Mouse (Mus musculus): ENCODE data around the gene Itga8. TPM values are rescaled to one million over a fixed set of nuclear protein-coding genes. Genes with fewer than 3 reads are reported as not detected.

Gene Itga8
- not detected in 2 replicates for polyA plus RNA-seq (2012; ENCODE audit: insufficient read depth, low replicate concordance)

- Histone ChIP-seq H3K4me1 (peaks cover 10% of the 10 kb centered on the region), H3K4me3 (replicated peaks) (peak within 1 kb of the TSS; percentile 90), H3K9me3 (no peaks in the 10 kb centered on the region), H3K27me3 (replicated peaks) (peaks cover 57% of the 10 kb centered on the region), H3K36me3 (replicated peaks; ENCODE audit: low read length) (no peaks in the 10 kb centered on the region)
- TF ChIP-seq GATA1 (IDR thresholded peaks at IDR 0.05; ENCODE audit: borderline replicate concordance, low read length) (no peak), FLI1 (IDR thresholded peaks at IDR 0.05; ENCODE audit: low read length) (no peak)
These were observed at the start of gene Itga8 for GRCm38 (mm10) chr2:12301431-12302170. Gene Itga8 (minus strand): TSS chr2:12301922.

GRCm38 (mm10) chr2:12348914-12349313, 47.2 kb upstream of the Itga8 start:
- no peak for TF ChIP-seq GATA1 (IDR thresholded peaks at IDR 0.05; ENCODE audit: borderline replicate concordance, low read length)
- TF ChIP-seq FLI1 (IDR thresholded peaks at IDR 0.05; ENCODE audit: low read length) = no peak
- H3K27me3 ChIP-seq (replicated peaks) = no peaks in the 10 kb centered on the region
- H3K4me3 ChIP-seq (replicated peaks) = no peak overlapping the region
- peaks cover 72% of the 10 kb centered on the region for H3K36me3 ChIP-seq (replicated peaks; ENCODE audit: low read length)
- peaks cover 14% of the 10 kb centered on the region for H3K4me1 ChIP-seq
- H3K9me3 ChIP-seq = no peaks in the 10 kb centered on the region

- H3K36me3 ChIP-seq (replicated peaks; ENCODE audit: low read length) = no peaks in the 10 kb centered on the region
- no peak overlapping the region for H3K4me3 ChIP-seq (replicated peaks)
- TF ChIP-seq GATA1 (IDR thresholded peaks at IDR 0.05; ENCODE audit: borderline replicate concordance, low read length) = no peak
- no peak for TF ChIP-seq FLI1 (IDR thresholded peaks at IDR 0.05; ENCODE audit: low read length)
- H3K27me3 ChIP-seq (replicated peaks) = peaks cover 4% of the 10 kb centered on the region
- peaks cover 11% of the 10 kb centered on the region for H3K4me1 ChIP-seq
- H3K9me3 ChIP-seq = peaks cover 4% of the 10 kb centered on the region; the same call in 1 of the 2 replicates
These were observed 30.2 kb upstream of the Itga8 start for GRCm38 (mm10) chr2:12331962-12332361.

- no peaks in the 10 kb centered on the region for H3K36me3 ChIP-seq (replicated peaks; ENCODE audit: low read length)
- H3K4me3 ChIP-seq (replicated peaks) = no peak overlapping the region
- peaks cover 18% of the 10 kb centered on the region for H3K4me1 ChIP-seq
- H3K27me3 ChIP-seq (replicated peaks) = peaks cover 7% of the 10 kb centered on the region
- TF ChIP-seq FLI1 (IDR thresholded peaks at IDR 0.05; ENCODE audit: low read length) (no peak), GATA1 (IDR thresholded peaks at IDR 0.05; ENCODE audit: borderline replicate concordance, low read length) (no peak)
- H3K9me3 ChIP-seq = no peaks in the 10 kb centered on the region
These were observed 27.9 kb upstream of the Itga8 start for GRCm38 (mm10) chr2:12329620-12330019.

- TF ChIP-seq FLI1 (IDR thresholded peaks at IDR 0.05; ENCODE audit: low read length) (no peak), GATA1 (IDR thresholded peaks at IDR 0.05; ENCODE audit: borderline replicate concordance, low read length) (no peak)
- Histone ChIP-seq H3K9me3 (no peaks in the 10 kb centered on the region), H3K4me3 (replicated peaks) (no peak overlapping the region), H3K36me3 (replicated peaks; ENCODE audit: low read length) (no peaks in the 10 kb centered on the region), H3K27me3 (replicated peaks) (peaks cover 7% of the 10 kb centered on the region), H3K4me1 (peaks cover 18% of the 10 kb centered on the region)
These were observed 27.3 kb upstream of the Itga8 start for GRCm38 (mm10) chr2:12329068-12329407.

GRCm38 (mm10) chr2:12328355-12329067, 26.8 kb upstream of the Itga8 start:
- Histone ChIP-seq H3K4me3 (replicated peaks) (no peak overlapping the region), H3K4me1 (peaks cover 18% of the 10 kb centered on the region), H3K27me3 (replicated peaks) (peaks cover 7% of the 10 kb centered on the region), H3K36me3 (replicated peaks; ENCODE audit: low read length) (no peaks in the 10 kb centered on the region), H3K9me3 (no peaks in the 10 kb centered on the region)
- TF ChIP-seq GATA1 (IDR thresholded peaks at IDR 0.05; ENCODE audit: borderline replicate concordance, low read length) = no peak
- no peak for TF ChIP-seq FLI1 (IDR thresholded peaks at IDR 0.05; ENCODE audit: low read length)

- peaks cover 18% of the 10 kb centered on the region for H3K4me1 ChIP-seq
- H3K36me3 ChIP-seq (replicated peaks; ENCODE audit: low read length) = no peaks in the 10 kb centered on the region
- peaks cover 7% of the 10 kb centered on the region for H3K27me3 ChIP-seq (replicated peaks)
- H3K4me3 ChIP-seq (replicated peaks) = no peak overlapping the region
- no peaks in the 10 kb centered on the region; the same call in 1 of the 2 replicates for H3K9me3 ChIP-seq
- TF ChIP-seq GATA1 (IDR thresholded peaks at IDR 0.05; ENCODE audit: borderline replicate concordance, low read length) = no peak
- TF ChIP-seq FLI1 (IDR thresholded peaks at IDR 0.05; ENCODE audit: low read length) = no peak
These were observed 26.1 kb upstream of the Itga8 start for GRCm38 (mm10) chr2:12327691-12328354.

GRCm38 (mm10) chr2:12327216-12327615, 25.5 kb upstream of the Itga8 start:
- Histone ChIP-seq H3K9me3 (no peaks in the 10 kb centered on the region; the same call in 1 of the 2 replicates), H3K4me1 (peaks cover 18% of the 10 kb centered on the region), H3K36me3 (replicated peaks; ENCODE audit: low read length) (no peaks in the 10 kb centered on the region), H3K4me3 (replicated peaks) (peak overlapping the region; percentile 86), H3K27me3 (replicated peaks) (peaks cover 7% of the 10 kb centered on the region)
- TF ChIP-seq GATA1 (IDR thresholded peaks at IDR 0.05; ENCODE audit: borderline replicate concordance, low read length) (no peak), FLI1 (IDR thresholded peaks at IDR 0.05; ENCODE audit: low read length) (no peak)

- Histone ChIP-seq H3K9me3 (no peaks in the 10 kb centered on the region; the same call in 1 of the 2 replicates), H3K36me3 (replicated peaks; ENCODE audit: low read length) (no peaks in the 10 kb centered on the region), H3K4me3 (replicated peaks) (no peak overlapping the region), H3K27me3 (replicated peaks) (peaks cover 7% of the 10 kb centered on the region), H3K4me1 (peaks cover 18% of the 10 kb centered on the region)
- TF ChIP-seq GATA1 (IDR thresholded peaks at IDR 0.05; ENCODE audit: borderline replicate concordance, low read length) (no peak), FLI1 (IDR thresholded peaks at IDR 0.05; ENCODE audit: low read length) (no peak)
These were observed 24.1 kb upstream of the Itga8 start for GRCm38 (mm10) chr2:12325868-12326267.
